Mouse (Mus musculus) brain, embryonic 14.5 days (tissue): Measurements from ENCODE around the gene Il27ra. TPM values are rescaled to one million over a fixed set of nuclear protein-coding genes. Genes with fewer than 3 reads are reported as not detected.
A peak's percentile ranks its signal among the peaks of the same experiment; 100 is the strongest.
"Not testable (repeated sequence)": the region's sequence is repeated elsewhere in the genome, so short reads cannot be mapped to it uniquely, and the experiment has no call there.

ENCODE experiments used
- DNase-seq: peaks from one replicate; pipeline ENCODE4 v3.0.0-alpha.2; 2011; ENCODE audit warnings: low read depth
- CTCF ChIP-seq: fragments of 200-500 bp; IDR thresholded peaks from 2 replicates; pipeline ENCODE4 v1.5.1; 2012; ENCODE audit warnings: inconsistent platforms, mild to moderate bottlenecking, moderate library complexity, borderline replicate concordance; ENCODE audit not compliant: insufficient read depth, insufficient read length; ENCODE audit errors: extremely low read depth
- POLR2A ChIP-seq: fragments of 200-500 bp; IDR thresholded peaks from 2 replicates; pipeline ENCODE4 v1.6.1; 2012; ENCODE audit warnings: mild to moderate bottlenecking, inconsistent platforms, borderline replicate concordance; ENCODE audit not compliant: poor library complexity, insufficient read depth, insufficient read length, severe bottlenecking; ENCODE audit errors: extremely low read depth
- polyA plus RNA-seq: library from polyadenylated mRNA; depleted of rRNA; stranded (reverse); fragments of >200 nt; gene quantifications from 2 replicates; pipeline ENCODE4 v1.2.3, GENCODE M21; 2012; rRNA removed

The Il27ra gene
- polyA plus RNA-seq, 1 experiment = 0.48 TPM

- DNase-seq = peak; percentile 88
- TF ChIP-seq CTCF (peak; percentile 63; the same call in 1 of the 2 replicates), POLR2A (no peak)
Observed at GRCm38 (mm10) chr8:83998231-83999056, 43.9 kb downstream of the Il27ra start.

- peak; percentile 74 for DNase-seq
- TF ChIP-seq POLR2A = no peak
Observed at GRCm38 (mm10) chr8:83997511-83998141, 44.8 kb downstream of the Il27ra start, which contains the start of gene Samd1. Gene Samd1 (plus strand): TSS chr8:83997672.

- TF ChIP-seq CTCF (no peak), POLR2A (peak; percentile 37; the same call in 1 of the 2 replicates)
- DNase-seq = peak; percentile 94
Observed at GRCm38 (mm10) chr8:83996567-83997505, 45.6 kb downstream of the Il27ra start.

- TF ChIP-seq CTCF (no peak), POLR2A (no peak)
- peak; percentile 14 for DNase-seq
Observed at GRCm38 (mm10) chr8:83995973-83996372, 46.4 kb downstream of the Il27ra start.

GRCm38 (mm10) chr8:83994030-83994429 is 48.4 kb downstream of the Il27ra start:
- no peak for TF ChIP-seq POLR2A
- TF ChIP-seq CTCF = no peak
- DNase-seq = no peak

- no peak for DNase-seq
- TF ChIP-seq POLR2A (no peak), CTCF (no peak)
Observed at GRCm38 (mm10) chr8:83992488-83992887, 49.9 kb downstream of the Il27ra start.

GRCm38 (mm10) chr8:83990170-83990569 is 52.2 kb downstream of the Il27ra start:
- DNase-seq = no peak

GRCm38 (mm10) chr8:83989243-83989642 is 53.1 kb downstream of the Il27ra start:
- TF ChIP-seq POLR2A (no peak), CTCF (no peak)
- DNase-seq = no peak

More at GRCm38 (mm10) chr8:83990170-83990569, 52.2 kb downstream of the Il27ra start:
- TF ChIP-seq CTCF (no peak), POLR2A (no peak)

GRCm38 (mm10) chr8:83983222-83983621 is 59.2 kb downstream of the Il27ra start:
- not testable (repeated sequence) for DNase-seq

- no peak for DNase-seq
- TF ChIP-seq CTCF (no peak), POLR2A (no peak)
Observed at GRCm38 (mm10) chr8:83982449-83982848, 59.9 kb downstream of the Il27ra start.

GRCm38 (mm10) chr8:83981533-83981932 is 60.9 kb downstream of the Il27ra start:
- TF ChIP-seq POLR2A (no peak), CTCF (no peak)
- DNase-seq = no peak

GRCm38 (mm10) chr8:83980845-83981244 is 61.5 kb downstream of the Il27ra start:
- DNase-seq = no peak
- TF ChIP-seq CTCF (no peak), POLR2A (no peak)

Other genes starting within 250 kb of the Il27ra start
- 237 and 327 TPM in 2 replicates for gene Adgrl1, start 142.5 kb downstream of the Il27ra start, polyA plus RNA-seq
- 0.62 and 0.77 TPM in 2 replicates for gene Gm10644, start 87.4 kb downstream of the Il27ra start, polyA plus RNA-seq
- gene Asf1b, start 87.1 kb downstream of the Il27ra start, polyA plus RNA-seq = 20.3 and 31.9 TPM in 2 replicates
- gene Prkaca, start 69.6 kb downstream of the Il27ra start, polyA plus RNA-seq = 121 and 143 TPM in 2 replicates
- gene Samd1, start 44.9 kb downstream of the Il27ra start, polyA plus RNA-seq = 87.5 and 93.8 TPM in 2 replicates
- 0.27 and 0.37 TPM in 2 replicates for gene 1700067K01Rik, start 41.1 kb downstream of the Il27ra start, polyA plus RNA-seq
- 0.07 and 0.35 TPM in 2 replicates for gene 2210011C24Rik, start 30.4 kb downstream of the Il27ra start, polyA plus RNA-seq
- gene Palm3, start 21.1 kb downstream of the Il27ra start, polyA plus RNA-seq = 1.3 and 3.7 TPM in 2 replicates
- gene Rln3, start 2.4 kb upstream of the Il27ra start, polyA plus RNA-seq = 0.21 and 0.36 TPM in 2 replicates
- gene Gm10643, start 22.5 kb upstream of the Il27ra start, polyA plus RNA-seq = 2.0 and 2.9 TPM in 2 replicates
- 34.1 and 41.7 TPM in 2 replicates for gene Rfx1, start 24.2 kb upstream of the Il27ra start, polyA plus RNA-seq
- 109 and 153 TPM in 2 replicates for gene Dcaf15, start 62.2 kb upstream of the Il27ra start, polyA plus RNA-seq
- gene Podnl1, start 83.4 kb upstream of the Il27ra start, polyA plus RNA-seq = 0.10 and 0.31 TPM in 2 replicates
- gene Cc2d1a, start 105.3 kb upstream of the Il27ra start, polyA plus RNA-seq = 44.9 and 47.9 TPM in 2 replicates
- 2.1 and 2.7 TPM in 2 replicates for gene 4930432K21Rik, start 105.4 kb upstream of the Il27ra start, polyA plus RNA-seq
- gene Nanos3, start 142.6 kb upstream of the Il27ra start, polyA plus RNA-seq = 5.3 and 7.5 TPM in 2 replicates
- gene Zswim4, start 194.5 kb upstream of the Il27ra start, polyA plus RNA-seq = 63.1 and 67.1 TPM in 2 replicates
- gene D8Ertd738e, start 207.1 kb upstream of the Il27ra start, polyA plus RNA-seq = 165 and 185 TPM in 2 replicates
- gene Mri1, start 214.7 kb upstream of the Il27ra start, polyA plus RNA-seq = 37.4 and 62.2 TPM in 2 replicates
- gene Ccdc130, start 227.8 kb upstream of the Il27ra start, polyA plus RNA-seq = 35.0 and 40.6 TPM in 2 replicates